Comparison of ENCODE assay signal across 10 mouse cellular contexts in the genomic region with DNA sequence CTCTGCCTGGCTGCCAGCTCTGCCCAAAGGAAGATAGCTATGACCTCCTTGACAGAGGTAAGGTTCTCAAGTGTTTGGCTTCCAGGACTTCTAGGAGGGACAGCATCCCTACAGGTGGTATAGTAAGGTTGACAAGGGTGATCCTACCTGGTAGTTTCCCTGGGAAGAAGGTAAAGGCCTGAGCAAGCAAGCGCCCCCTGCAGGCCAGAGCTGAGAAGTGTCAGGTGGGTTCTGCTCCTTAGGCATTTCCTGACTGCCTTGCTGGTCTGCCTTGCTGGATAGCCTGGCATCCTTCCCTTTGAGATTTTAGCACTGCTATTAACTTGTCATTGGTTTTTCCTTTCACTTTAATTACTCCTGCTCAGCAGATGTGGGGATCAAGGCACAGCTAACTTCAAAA.
DNase-seq lines count a peak whose midpoint lies in the region.
"Had no signal": no experiment of that assay in that cellular context is flagged by ENCODE, and none has a peak within 500 bp of the region (broad histone marks: within the 10 kb centered on the region; RNA-seq: fewer than 3 reads in every experiment).

No protein-coding gene starts in this region.

- DNase-seq in adrenal gland, postnatal 36 days: peak; percentile 20 to 22
- DNase-seq in adrenal gland, adult (ENCODE audit: inconsistent age in 2 of 2, low spot score in 1 of 2): no peak
- peak; percentile 10 for DNase-seq in lung, postnatal 36 days
- DNase-seq in lung, postnatal 10 days: no peak
- peak; percentile 13 for DNase-seq in c-Kit-negative CD71-positive TER-119-positive erythroid progenitor cells, embryonic 14.5 days (ENCODE audit: low read depth, low spot score)
- DNase-seq in thymus, postnatal 0 days (ENCODE audit: low spot score): peak; percentile 52
- no peak for DNase-seq in cerebellum, adult 11 months
- DNase-seq in gastrocnemius, adult 8-10 months (ENCODE audit: low spot score in 2 of 2): no peak
- DNase-seq: embryo, embryonic 11 days; midbrain, embryonic 14.5 days had no signal

Comparison
In these comparisons a context has a peak if more than half of its experiments do, and no peak if none do; other contexts are left out.
1. DNase-seq: peak in adrenal gland, postnatal 36 days (2 of 2), lung, postnatal 36 days (single experiment), c-Kit-negative CD71-positive TER-119-positive erythroid progenitor cells, embryonic 14.5 days (single experiment) and thymus, postnatal 0 days (single experiment); none in adrenal gland, adult (0 of 2), lung, postnatal 10 days (single experiment), cerebellum, adult 11 months (single experiment) and gastrocnemius, adult 8-10 months (0 of 2).